Mouse (Mus musculus): ENCODE measurements around the gene Rpl14.

The Rpl14 gene

GRCm38 (mm10) chr9:120603956-120604355 lies 32.7 kb downstream of the Rpl14 start:
- peak; percentile 39 to 49 for DNase-seq (ENCODE audit: low spot score in 2 of 2)

GRCm38 (mm10) chr9:120611055-120611454 lies 39.8 kb downstream of the Rpl14 start:
- DNase-seq (ENCODE audit: low spot score in 2 of 2) = no peak

GRCm38 (mm10) chr9:120614059-120614458 lies 42.8 kb downstream of the Rpl14 start:
- DNase-seq (ENCODE audit: low spot score in 2 of 2) = no peak

- no peak for DNase-seq (ENCODE audit: low spot score in 2 of 2)
Measured at GRCm38 (mm10) chr9:120618101-120618500, 46.9 kb downstream of the Rpl14 start.

GRCm38 (mm10) chr9:120619347-120619708 lies 48.1 kb downstream of the Rpl14 start:
- no peak for DNase-seq (ENCODE audit: low spot score in 2 of 2)

GRCm38 (mm10) chr9:120619709-120620408 lies 48.6 kb downstream of the Rpl14 start:
- no peak for DNase-seq (ENCODE audit: low spot score in 2 of 2)

- no peak for DNase-seq (ENCODE audit: low spot score in 2 of 2)
Measured at GRCm38 (mm10) chr9:120620409-120620745, 49.1 kb downstream of the Rpl14 start.

Data from urinary bladder, postnatal 36 days (tissue).